Mouse (Mus musculus) G1E (cell line): Measurements from ENCODE around the gene Dclre1c. TPM values are rescaled to one million over a fixed set of nuclear protein-coding genes. Genes with fewer than 3 reads are reported as not detected.

ENCODE experiments used
- ATAC-seq: 2 replicates; pipeline ENCODE4 v1.8.0; 2016; ENCODE audit warnings: mild to moderate bottlenecking; ENCODE audit not compliant: insufficient number of reproducible peaks, poor library complexity, low FRiP score, severe bottlenecking; ENCODE audit errors: extremely low read depth
- DNase-seq: peaks from one replicate; pipeline ENCODE4 v3.0.0; 2012; ENCODE audit warnings: low spot score
- H3K27me3 ChIP-seq: 2 replicates; pipeline ENCODE4 v1.6.1; 2012; ENCODE audit warnings: mild to moderate bottlenecking, low read length, inconsistent platforms; ENCODE audit not compliant: insufficient read depth
- H3K36me3 ChIP-seq: replicated peaks from 2 replicates; pipeline ENCODE3; 2012; ENCODE audit warnings: mild to moderate bottlenecking, inconsistent platforms
- H3K4me1 ChIP-seq: 2 replicates; pipeline ENCODE4 v1.6.1; 2012; ENCODE audit warnings: low read depth, low read length, inconsistent platforms, mixed read lengths; ENCODE audit not compliant: insufficient read depth
- H3K4me3 ChIP-seq: 2 replicates; pipeline ENCODE4 v1.5.1; 2012; ENCODE audit warnings: low read depth, mild to moderate bottlenecking, inconsistent platforms, low read length, moderate library complexity, mixed read lengths
- H3K9me3 ChIP-seq: replicated peaks from 2 replicates; pipeline ENCODE4 v1.6.1; 2012; ENCODE audit warnings: inconsistent platforms
- CTCF ChIP-seq: IDR thresholded peaks from 2 replicates; pipeline ENCODE4 v1.5.1; 2012; ENCODE audit warnings: low read depth, low read length, inconsistent platforms, mixed read lengths
- GATA1 ChIP-seq: IDR thresholded peaks from 2 replicates; pipeline ENCODE4 v1.6.1; 2012; ENCODE audit warnings: borderline replicate concordance, low read length, inconsistent platforms, mixed read lengths
- GATA2 ChIP-seq: IDR thresholded peaks from 2 replicates; pipeline ENCODE4 v1.6.1; 2012; ENCODE audit warnings: low read depth, low read length, inconsistent platforms, borderline replicate concordance
- POLR2AphosphoS5 ChIP-seq: IDR thresholded peaks from 2 replicates; pipeline ENCODE4 v1.6.1; 2012; ENCODE audit warnings: low read depth, low read length, inconsistent platforms; ENCODE audit not compliant: insufficient replicate concordance
- TAL1 ChIP-seq: conservative IDR thresholded peaks from 2 replicates; pipeline ENCODE4 v1.6.1; 2012; ENCODE audit warnings: low read depth, low read length, inconsistent platforms, mixed read lengths
- polyA plus RNA-seq: library from polyadenylated mRNA; stranded (reverse); fragments of >175 nt; gene quantifications from 2 replicates; pipeline ENCODE4 v1.2.3, GENCODE M21; 2012
- total RNA-seq, 2 experiments: library from RNA; stranded (forward) in 1 of 2; stranded (reverse) in 1 of 2; fragments of 200-1000 nt in 1 of 2; fragments of >200 nt in 1 of 2; fragmentation: Nextera tagmentation in 1 of 2; gene quantifications; 2 replicates each; pipeline ENCODE4 v1.2.3; 2014 to 2017

Dclre1c gene
- total and polyA plus RNA-seq, 3 experiments, result 1.6 to 55.7 (median 16.8) TPM

GRCm38 (mm10) chr2:3435369-3436061, 11.6 kb downstream of the Dclre1c start:
- Histone ChIP-seq H3K9me3 (no peaks in the 10 kb centered on the region), H3K4me1 (peaks cover 4% of the 10 kb centered on the region; the same call in 1 of the 2 replicates), H3K4me3 (no peak overlapping the region), H3K36me3 (peaks cover 75% of the 10 kb centered on the region), H3K27me3 (no peaks in the 10 kb centered on the region)
- ATAC-seq (no peak), DNase-seq (no peak)
- TF ChIP-seq TAL1 (no peak), CTCF (no peak), GATA1 (no peak), GATA2 (no peak), POLR2AphosphoS5 (no peak)

- Histone ChIP-seq H3K9me3 (no peaks in the 10 kb centered on the region), H3K36me3 (peaks cover 79% of the 10 kb centered on the region), H3K4me1 (peaks cover 4% of the 10 kb centered on the region; the same call in 1 of the 2 replicates), H3K4me3 (no peak overlapping the region), H3K27me3 (no peaks in the 10 kb centered on the region)
- no peak for ATAC-seq
- DNase-seq, result no peak
- TF ChIP-seq GATA2, result no peak
- TF ChIP-seq GATA1, result no peak
- no peak for TF ChIP-seq CTCF
- TF ChIP-seq POLR2AphosphoS5, result no peak
- no peak for TF ChIP-seq TAL1
Observed at GRCm38 (mm10) chr2:3437956-3438355, 14.0 kb downstream of the Dclre1c start.

GRCm38 (mm10) chr2:3444206-3444605, 20.3 kb downstream of the Dclre1c start:
- Histone ChIP-seq H3K4me3 (no peak overlapping the region), H3K36me3 (peaks cover 93% of the 10 kb centered on the region), H3K4me1 (peaks cover 26% of the 10 kb centered on the region), H3K9me3 (no peaks in the 10 kb centered on the region), H3K27me3 (no peaks in the 10 kb centered on the region)
- no peak for TF ChIP-seq GATA1
- no peak for TF ChIP-seq CTCF
- no peak for TF ChIP-seq POLR2AphosphoS5
- TF ChIP-seq GATA2, result no peak
- no peak for TF ChIP-seq TAL1
- ATAC-seq (no peak), DNase-seq (no peak)

- Histone ChIP-seq H3K4me3 (no peak overlapping the region), H3K9me3 (no peaks in the 10 kb centered on the region), H3K27me3 (no peaks in the 10 kb centered on the region), H3K4me1 (peaks cover 26% of the 10 kb centered on the region), H3K36me3 (peaks cover 95% of the 10 kb centered on the region)
- no peak for ATAC-seq
- no peak for DNase-seq
- TF ChIP-seq TAL1 (no peak), GATA1 (no peak), GATA2 (no peak), POLR2AphosphoS5 (no peak), CTCF (no peak)
Observed at GRCm38 (mm10) chr2:3445984-3446383, 22.1 kb downstream of the Dclre1c start.

GRCm38 (mm10) chr2:3449431-3449830, 25.5 kb downstream of the Dclre1c start:
- no peak for ATAC-seq

GRCm38 (mm10) chr2:3453096-3453495, 29.2 kb downstream of the Dclre1c start:
- Histone ChIP-seq H3K27me3 (no peaks in the 10 kb centered on the region), H3K4me1 (peaks cover 10% of the 10 kb centered on the region), H3K9me3 (no peaks in the 10 kb centered on the region), H3K36me3 (peaks cover 91% of the 10 kb centered on the region), H3K4me3 (no peak overlapping the region)
- ATAC-seq (no peak), DNase-seq (no peak)
- no peak for TF ChIP-seq POLR2AphosphoS5
- TF ChIP-seq TAL1, result no peak
- no peak for TF ChIP-seq GATA2
- no peak for TF ChIP-seq CTCF
- no peak for TF ChIP-seq GATA1

More at GRCm38 (mm10) chr2:3449431-3449830, 25.5 kb downstream of the Dclre1c start:
- no peak for DNase-seq
- peaks cover 26% of the 10 kb centered on the region for H3K4me1 ChIP-seq
- peaks cover 95% of the 10 kb centered on the region for H3K36me3 ChIP-seq
- no peaks in the 10 kb centered on the region for H3K27me3 ChIP-seq
- TF ChIP-seq GATA2, result no peak
- TF ChIP-seq CTCF, result no peak
- TF ChIP-seq GATA1, result no peak
- TF ChIP-seq POLR2AphosphoS5, result no peak
- TF ChIP-seq TAL1, result no peak
- no peak overlapping the region for H3K4me3 ChIP-seq
- H3K9me3 ChIP-seq, result no peaks in the 10 kb centered on the region
